Mouse (Mus musculus) layer of hippocampus, postnatal 10 days (tissue): Measurements from ENCODE around the gene Tex21. TPM values are rescaled to one million over a fixed set of nuclear protein-coding genes. Genes with fewer than 3 reads are reported as not detected.
"Not testable (repeated sequence)": the region's sequence is repeated elsewhere in the genome, so short reads cannot be mapped to it uniquely, and the experiment has no call there.

Experiments used
- DNase-seq, 2 experiments: peaks; one replicate each; pipeline ENCODE4 v3.0.0; 2021; ENCODE audit warnings: low spot score in 2 of 2
- total RNA-seq, 2 experiments: library from RNA; stranded (reverse); gene quantifications; 2 replicates each; pipeline ENCODE4 v1.2.3; 2021

Tex21 gene
- total RNA-seq, 2 experiments from 2014 or later: not detected

GRCm38 (mm10) chr12:76260673-76261072 lies 14.1 kb upstream of the Tex21 start:
- no peak for DNase-seq

- no peak for DNase-seq
These were observed 9.7 kb upstream of the Tex21 start for GRCm38 (mm10) chr12:76256114-76256843.

GRCm38 (mm10) chr12:76255499-76255875 lies 8.9 kb upstream of the Tex21 start:
- peak in 1 of 2 experiments; percentile 12 for DNase-seq

GRCm38 (mm10) chr12:76254725-76255498 lies 8.4 kb upstream of the Tex21 start, which contains the start of gene Mthfd1:
Gene Mthfd1, plus strand, starts transcription at chr12:76255298.
- peak; percentile 89 to 93 for DNase-seq

GRCm38 (mm10) chr12:76253991-76254390 lies 7.4 kb upstream of the Tex21 start:
- no peak for DNase-seq

GRCm38 (mm10) chr12:76253591-76253990 lies 7.0 kb upstream of the Tex21 start:
- DNase-seq: no peak

GRCm38 (mm10) chr12:76253090-76253489 lies 6.5 kb upstream of the Tex21 start:
- DNase-seq: no peak

- no peak for DNase-seq
These were observed 1.6 kb downstream of the Tex21 start for GRCm38 (mm10) chr12:76244981-76245380.

- no peak for DNase-seq
These were observed 4.7 kb downstream of the Tex21 start for GRCm38 (mm10) chr12:76241833-76242232.

- no peak for DNase-seq
These were observed 5.5 kb downstream of the Tex21 start for GRCm38 (mm10) chr12:76241084-76241483.

GRCm38 (mm10) chr12:76240670-76241069 lies 5.9 kb downstream of the Tex21 start:
- no peak for DNase-seq

- no peak for DNase-seq
These were observed 6.5 kb downstream of the Tex21 start for GRCm38 (mm10) chr12:76239839-76240571.

GRCm38 (mm10) chr12:76239145-76239838 lies 7.3 kb downstream of the Tex21 start:
- DNase-seq: no peak

GRCm38 (mm10) chr12:76235253-76235652 lies 11.3 kb downstream of the Tex21 start:
- no peak for DNase-seq

- no peak for DNase-seq
These were observed 15.9 kb downstream of the Tex21 start for GRCm38 (mm10) chr12:76230644-76231043.

GRCm38 (mm10) chr12:76222104-76222503 lies 24.4 kb downstream of the Tex21 start:
- not testable (repeated sequence) for DNase-seq

- DNase-seq: no peak
These were observed 29.8 kb downstream of the Tex21 start for GRCm38 (mm10) chr12:76216716-76217115.

GRCm38 (mm10) chr12:76215121-76215520 lies 31.4 kb downstream of the Tex21 start:
- DNase-seq: no peak

GRCm38 (mm10) chr12:76209429-76209974 lies 37.0 kb downstream of the Tex21 start:
- no peak for DNase-seq

- DNase-seq: no peak
These were observed 46.2 kb downstream of the Tex21 start for GRCm38 (mm10) chr12:76200326-76200725.

- DNase-seq: no peak
These were observed 49.5 kb downstream of the Tex21 start for GRCm38 (mm10) chr12:76197071-76197470.
